Mouse (Mus musculus): ENCODE data around the gene Mycbp.

DNA sequence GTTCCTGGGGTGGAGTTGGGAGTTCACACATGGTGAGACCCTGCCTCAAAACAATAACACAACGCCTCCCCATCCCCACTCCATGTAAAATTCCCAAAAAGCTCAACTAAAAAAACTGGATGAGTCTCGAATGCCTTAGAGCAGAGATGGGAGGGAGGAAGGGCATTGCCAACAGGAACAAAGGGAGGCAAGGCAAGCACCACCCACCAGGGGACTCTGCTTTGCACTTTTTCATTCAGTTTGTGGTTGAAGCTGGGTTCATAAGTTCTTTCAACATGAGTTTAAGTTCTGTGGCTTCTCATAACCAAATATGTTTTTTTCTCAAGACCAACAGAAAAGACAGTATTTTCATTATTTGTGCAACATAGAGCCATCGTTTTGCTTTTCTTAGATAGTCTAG lies 1.2 kb upstream of the Mycbp start:
- no peak for TF ChIP-seq CTCF (IDR thresholded peaks at IDR 0.05; ENCODE audit: control insufficient read depth, insufficient read depth, insufficient read length)
- no peak for TF ChIP-seq MYOD1 (IDR thresholded peaks at IDR 0.05; ENCODE audit: control insufficient read depth, insufficient read length, low read depth)
- no peak for TF ChIP-seq USF1 (IDR thresholded peaks at IDR 0.05; ENCODE audit: low read depth)
- no peak for TF ChIP-seq CEBPB (IDR thresholded peaks at IDR 0.05; ENCODE audit: low read depth)
- TF ChIP-seq MAX (IDR thresholded peaks at IDR 0.05): no peak
